Mouse (Mus musculus) megakaryocyte progenitor cell, adult 5-6 weeks (primary cell): ENCODE measurements around the gene Kctd7. TPM values are rescaled to one million over a fixed set of nuclear protein-coding genes. Genes with fewer than 3 reads are reported as not detected.

Experiments used
- ATAC-seq: replicated peaks from 2 replicates; pipeline ENCODE4 v1.8.0; 2016; ENCODE audit warnings: mild to moderate bottlenecking, moderate TSS enrichment, inconsistent platforms; ENCODE audit not compliant: poor library complexity
- total RNA-seq, 2 experiments: library from RNA; stranded (forward) in 1 of 2; stranded (reverse) in 1 of 2; fragments of 157-497, 149-512 nt in 1 of 2; fragments of 200-1000 nt in 1 of 2; gene quantifications; 2 replicates each; pipeline versions ENCODE4 v1.2.3 to v1.2.4; 2015 to 2017

The Kctd7 gene
- total RNA-seq, 2 experiments from 2014 or later = 2.3 to 2.7 TPM

- ATAC-seq = no peak
These were observed 1.6 kb upstream of the Kctd7 start for GRCm38 (mm10) chr5:130143101-130143500.

- no peak; the same call in 1 of the 2 replicates for ATAC-seq
These were observed 706 bp upstream of the Kctd7 start for GRCm38 (mm10) chr5:130143977-130144333.

- ATAC-seq = no peak
These were observed 1.3 kb downstream of the Kctd7 start for GRCm38 (mm10) chr5:130145961-130146360.

GRCm38 (mm10) chr5:130149726-130150310 is 5.2 kb downstream of the Kctd7 start:
- no peak for ATAC-seq

GRCm38 (mm10) chr5:130154286-130154685 is 9.6 kb downstream of the Kctd7 start:
- no peak for ATAC-seq

GRCm38 (mm10) chr5:130158545-130158944 is 13.9 kb downstream of the Kctd7 start:
- no peak for ATAC-seq

GRCm38 (mm10) chr5:130159761-130160201 is 15.1 kb downstream of the Kctd7 start:
- ATAC-seq = peak; percentile 62

GRCm38 (mm10) chr5:130163670-130164069 is 19.0 kb downstream of the Kctd7 start:
- ATAC-seq = peak; percentile 91

- ATAC-seq = peak; percentile 47
These were observed 20.6 kb downstream of the Kctd7 start for GRCm38 (mm10) chr5:130165213-130165612.

GRCm38 (mm10) chr5:130169109-130169508 is 24.4 kb downstream of the Kctd7 start:
- no peak for ATAC-seq

GRCm38 (mm10) chr5:130170666-130171422 is 26.2 kb downstream of the Kctd7 start:
- ATAC-seq = peak; percentile 62

GRCm38 (mm10) chr5:130171423-130171954 is 26.8 kb downstream of the Kctd7 start, which contains the start of gene Rabgef1:
Gene Rabgef1 (plus strand): TSS chr5:130171798.
- peak; percentile 80 for ATAC-seq

- ATAC-seq = peak; percentile 60
These were observed 27.4 kb downstream of the Kctd7 start for GRCm38 (mm10) chr5:130171956-130172601.

GRCm38 (mm10) chr5:130173012-130173411 is 28.4 kb downstream of the Kctd7 start:
- no peak for ATAC-seq

GRCm38 (mm10) chr5:130177871-130178270 is 33.2 kb downstream of the Kctd7 start:
- no peak for ATAC-seq

- ATAC-seq = peak; percentile 30; the same call in 1 of the 2 replicates
These were observed 35.7 kb downstream of the Kctd7 start for GRCm38 (mm10) chr5:130180362-130180761.

- no peak for ATAC-seq
These were observed 37.3 kb downstream of the Kctd7 start for GRCm38 (mm10) chr5:130181740-130182540.

- ATAC-seq = no peak
These were observed 37.8 kb downstream of the Kctd7 start for GRCm38 (mm10) chr5:130182541-130182821.

- peak; percentile 67 for ATAC-seq
These were observed 39.7 kb downstream of the Kctd7 start for GRCm38 (mm10) chr5:130184193-130184856.

- ATAC-seq = no peak
These were observed 40.7 kb downstream of the Kctd7 start for GRCm38 (mm10) chr5:130185312-130185711.
